Mouse (Mus musculus): ENCODE data around the gene Heatr3.

DNA sequence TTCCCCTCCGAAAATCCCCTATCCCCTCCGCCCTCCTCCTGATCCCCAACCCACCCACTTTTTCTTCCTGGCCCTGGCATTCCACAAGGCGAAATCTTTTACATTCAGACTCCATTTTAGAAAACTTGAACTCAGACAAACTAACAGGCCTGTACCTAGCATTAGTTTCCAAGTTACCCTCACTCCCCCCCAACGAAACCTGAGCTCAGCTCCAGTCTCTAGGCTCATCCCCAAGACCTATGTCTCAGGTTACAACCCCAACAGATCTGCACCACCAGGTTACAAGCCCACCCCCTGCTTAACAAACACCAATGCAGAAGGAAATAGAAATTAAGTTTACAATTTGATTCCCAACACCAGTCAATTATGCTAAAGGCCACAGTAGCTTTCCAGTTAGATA is 44.3 kb upstream of the Heatr3 start:
- TF ChIP-seq GATA1 (IDR thresholded peaks at IDR 0.05; ENCODE audit: borderline replicate concordance, low read length): no peak
- TF ChIP-seq FLI1 (IDR thresholded peaks at IDR 0.05; ENCODE audit: low read length): no peak

Data from megakaryocyte, embryonic 14.5 days (primary cell).